Mouse (Mus musculus) lung, embryonic 16.5 days (tissue): ENCODE measurements around the gene Hunk. TPM values are rescaled to one million over a fixed set of nuclear protein-coding genes. Genes with fewer than 3 reads are reported as not detected.

Experiments
- ATAC-seq: fragments of 200-750 bp; cut with Nextera tagmentation; 2 replicates; pipeline ENCODE4 v1.8.0; 2017; ENCODE audit warnings: low read depth, mild to moderate bottlenecking, moderate library complexity
- H3K27ac ChIP-seq: fragments of 300-500 bp; sonication (generic); 2 replicates; pipeline ENCODE4 v1.5.1; 2014; ENCODE audit warnings: mild to moderate bottlenecking, control low read depth, low read length
- H3K27me3 ChIP-seq: fragments of 300-500 bp; sonication (generic); 2 replicates; pipeline ENCODE4 v1.6.1; 2014; ENCODE audit warnings: low read depth, low read length, mixed read lengths; ENCODE audit not compliant: control insufficient read depth, insufficient read depth
- H3K36me3 ChIP-seq: fragments of 300-500 bp; sonication (generic); 2 replicates; pipeline ENCODE4 v1.6.1; 2014; ENCODE audit warnings: low read length; ENCODE audit not compliant: control insufficient read depth, insufficient read depth
- H3K4me1 ChIP-seq: fragments of 300-500 bp; sonication (generic); replicated peaks from 2 replicates; pipeline ENCODE4 v1.6.1; 2014; ENCODE audit warnings: low read length, mixed read lengths; ENCODE audit not compliant: control insufficient read depth, insufficient read depth
- H3K4me2 ChIP-seq: fragments of 300-500 bp; sonication (generic); 2 replicates; pipeline ENCODE4 v1.6.1; 2014; ENCODE audit warnings: low read depth, low read length, control low read depth
- H3K4me3 ChIP-seq: fragments of 300-500 bp; sonication (generic); 2 replicates; pipeline ENCODE4 v1.5.1; 2014; ENCODE audit warnings: mild to moderate bottlenecking, low read length, control low read depth
- H3K9ac ChIP-seq: fragments of 300-500 bp; sonication (generic); 2 replicates; pipeline ENCODE4 v1.6.1; 2014; ENCODE audit warnings: low read length, control low read depth
- H3K9me3 ChIP-seq: fragments of 300-500 bp; sonication (generic); 2 replicates; pipeline ENCODE4 v1.6.1; 2016; ENCODE audit warnings: low read length; ENCODE audit not compliant: control insufficient read depth
- WGBS: fragments of 180-500 bp; shearing (Covaris S2); extraction: QIAGEN DNeasy Blood & Tissue Kit; methylation state at CpG from one replicate; pipeline ENCODE4 v1.1.7; 2014; 5-methylcytosine and 5-hydroxymethylcytosine counted together
- polyA plus RNA-seq: library from polyadenylated mRNA; unstranded; fragments of >200 nt; fragmentation: Nextera tagmentation; extraction: Ambion mirVana; gene quantifications from 2 replicates; pipeline ENCODE4 v1.2.1, GENCODE M21; 2015

Gene Hunk
- polyA plus RNA-seq, 1 experiment from 2014 or later = 16.2 TPM

GRCm38 (mm10) chr16:90475701-90476229 lies 90.0 kb downstream of the Hunk start:
- no peak for ATAC-seq
- WGBS = 85% methylated on average over 16 of the region's 16 CpGs

GRCm38 (mm10) chr16:90481612-90482011 lies 95.8 kb downstream of the Hunk start:
- Histone ChIP-seq H3K4me2 (no peak overlapping the region), H3K27me3 (no peaks in the 10 kb centered on the region), H3K27ac (no peak overlapping the region), H3K4me1 (no peaks in the 10 kb centered on the region), H3K9ac (no peak overlapping the region), H3K36me3 (peaks cover 50% of the 10 kb centered on the region), H3K4me3 (no peak overlapping the region), H3K9me3 (0 out of 2 replicates have a peak, but pooled peaks cover 1% of the 10 kb centered on the region)
- 88% methylated on average over 5 of the region's 5 CpGs for WGBS
- no peak for ATAC-seq

More at GRCm38 (mm10) chr16:90475701-90476229, 90.0 kb downstream of the Hunk start:
- H3K4me3 ChIP-seq = no peak overlapping the region
- H3K36me3 ChIP-seq = peaks cover 47% of the 10 kb centered on the region
- 0 out of 2 replicates have a peak, but pooled peaks cover 2% of the 10 kb centered on the region for H3K9me3 ChIP-seq
- H3K27ac ChIP-seq = no peak overlapping the region
- no peak overlapping the region for H3K9ac ChIP-seq
- H3K4me2 ChIP-seq = no peak overlapping the region
- H3K4me1 ChIP-seq = no peaks in the 10 kb centered on the region
- no peaks in the 10 kb centered on the region for H3K27me3 ChIP-seq

- H3K36me3 ChIP-seq = peaks cover 45% of the 10 kb centered on the region
- H3K4me1 ChIP-seq = no peaks in the 10 kb centered on the region
- 91% methylated on average over 6 of the region's 6 CpGs for WGBS
- H3K4me3 ChIP-seq = no peak overlapping the region
- H3K4me2 ChIP-seq = no peak overlapping the region
- no peak for ATAC-seq
- H3K9ac ChIP-seq = no peak overlapping the region
- H3K9me3 ChIP-seq = no peaks in the 10 kb centered on the region
- no peaks in the 10 kb centered on the region for H3K27me3 ChIP-seq
- no peak overlapping the region for H3K27ac ChIP-seq
Measured at GRCm38 (mm10) chr16:90483341-90483740, 97.5 kb downstream of the Hunk start.

GRCm38 (mm10) chr16:90485125-90485524 lies 99.3 kb downstream of the Hunk start:
- H3K4me2 ChIP-seq = no peak overlapping the region
- no peaks in the 10 kb centered on the region for H3K9me3 ChIP-seq
- H3K9ac ChIP-seq = no peak overlapping the region
- H3K4me1 ChIP-seq = peaks cover 4% of the 10 kb centered on the region
- H3K27me3 ChIP-seq = no peaks in the 10 kb centered on the region
- WGBS = 91% methylated on average over 7 of the region's 7 CpGs
- no peak overlapping the region for H3K4me3 ChIP-seq
- peaks cover 45% of the 10 kb centered on the region for H3K36me3 ChIP-seq
- no peak for ATAC-seq
- no peak overlapping the region for H3K27ac ChIP-seq

GRCm38 (mm10) chr16:90485599-90485998 lies 99.8 kb downstream of the Hunk start:
- peaks cover 4% of the 10 kb centered on the region for H3K4me1 ChIP-seq
- no peak overlapping the region for H3K27ac ChIP-seq
- no peaks in the 10 kb centered on the region for H3K9me3 ChIP-seq
- H3K4me2 ChIP-seq = no peak overlapping the region
- no peak overlapping the region for H3K9ac ChIP-seq
- no peak for ATAC-seq
- peaks cover 43% of the 10 kb centered on the region for H3K36me3 ChIP-seq
- H3K4me3 ChIP-seq = no peak overlapping the region
- no peaks in the 10 kb centered on the region for H3K27me3 ChIP-seq
- 86% methylated on average over 4 of the region's 4 CpGs for WGBS

- Histone ChIP-seq H3K9me3 (no peaks in the 10 kb centered on the region), H3K4me3 (no peak overlapping the region), H3K36me3 (peaks cover 26% of the 10 kb centered on the region), H3K4me2 (no peak overlapping the region), H3K27me3 (no peaks in the 10 kb centered on the region), H3K27ac (no peak overlapping the region; the same call in 1 of the 2 replicates), H3K9ac (no peak overlapping the region; the same call in 1 of the 2 replicates), H3K4me1 (peaks cover 16% of the 10 kb centered on the region)
- 48% methylated on average over 4 of the region's 4 CpGs for WGBS
- ATAC-seq = no peak
Measured at GRCm38 (mm10) chr16:90490066-90490465, 104.3 kb downstream of the Hunk start.

GRCm38 (mm10) chr16:90491898-90492499 lies 106.2 kb downstream of the Hunk start:
- Histone ChIP-seq H3K4me2 (no peak overlapping the region), H3K9ac (no peak overlapping the region), H3K9me3 (no peaks in the 10 kb centered on the region), H3K4me1 (peaks cover 16% of the 10 kb centered on the region), H3K36me3 (peaks cover 34% of the 10 kb centered on the region), H3K27me3 (no peaks in the 10 kb centered on the region), H3K4me3 (no peak overlapping the region), H3K27ac (0 out of 2 replicates have a peak overlapping the region, but pooled peaks have one; percentile 27)
- peak; percentile 20; the same call in 1 of the 2 replicates for ATAC-seq
- WGBS = 16% methylated on average over 5 of the region's 5 CpGs

GRCm38 (mm10) chr16:90496930-90497329 lies 111.1 kb downstream of the Hunk start:
- Histone ChIP-seq H3K36me3 (peaks cover 25% of the 10 kb centered on the region), H3K27me3 (no peaks in the 10 kb centered on the region), H3K4me3 (no peak overlapping the region), H3K4me1 (peaks cover 2% of the 10 kb centered on the region; the same call in 1 of the 2 replicates), H3K9me3 (no peaks in the 10 kb centered on the region), H3K4me2 (no peak overlapping the region), H3K27ac (no peak overlapping the region), H3K9ac (no peak overlapping the region)
- WGBS = 49% methylated on average over 11 of the region's 11 CpGs
- peak; percentile 26 for ATAC-seq

GRCm38 (mm10) chr16:90497749-90498464 lies 112.1 kb downstream of the Hunk start:
- Histone ChIP-seq H3K36me3 (peaks cover 21% of the 10 kb centered on the region), H3K9ac (no peak overlapping the region; the same call in 1 of the 2 replicates), H3K27ac (no peak overlapping the region), H3K27me3 (no peaks in the 10 kb centered on the region), H3K4me3 (no peak overlapping the region), H3K4me1 (no peaks in the 10 kb centered on the region), H3K4me2 (no peak overlapping the region), H3K9me3 (no peaks in the 10 kb centered on the region)
- 77% methylated on average over 16 of the region's 16 CpGs for WGBS
- ATAC-seq = no peak
